Mouse (Mus musculus) forebrain, postnatal 0 days (tissue): ENCODE results near the gene Cfap36. TPM values are rescaled to one million over a fixed set of nuclear protein-coding genes. Genes with fewer than 3 reads are reported as not detected.

ENCODE experiments used
- ATAC-seq: fragments of 200-750 bp; cut with Nextera tagmentation; 2 replicates; pipeline ENCODE4 v1.8.0; 2017; ENCODE audit warnings: mild to moderate bottlenecking, moderate library complexity
- DNase-seq: peaks from one replicate; pipeline ENCODE4 v3.0.0-alpha.2; 2015
- H3K27ac ChIP-seq: fragments of 300-500 bp; sonication (generic); 2 replicates; pipeline ENCODE4 v1.5.1; 2014; ENCODE audit warnings: low read depth, mild to moderate bottlenecking, antibody characterized with exemption, low read length, moderate library complexity, mixed read lengths
- H3K27me3 ChIP-seq: fragments of 300-500 bp; sonication (generic); 2 replicates; pipeline ENCODE4 v1.6.1; 2014; ENCODE audit warnings: mild to moderate bottlenecking, low read length, mixed read lengths; ENCODE audit not compliant: insufficient read depth
- H3K36me3 ChIP-seq: fragments of 300-500 bp; sonication (generic); 2 replicates; pipeline ENCODE4 v1.6.1; 2014; ENCODE audit warnings: mild to moderate bottlenecking, moderate library complexity; ENCODE audit not compliant: insufficient read depth
- H3K4me1 ChIP-seq: fragments of 300-500 bp; sonication (generic); 2 replicates; pipeline ENCODE4 v1.6.1; 2014; ENCODE audit warnings: antibody characterized with exemption; ENCODE audit not compliant: insufficient read depth
- H3K4me2 ChIP-seq: fragments of 300-500 bp; sonication (generic); 2 replicates; pipeline ENCODE4 v1.6.1; 2014; ENCODE audit warnings: low read depth, mild to moderate bottlenecking, moderate library complexity
- H3K4me3 ChIP-seq: fragments of 300-500 bp; sonication (generic); 2 replicates; pipeline ENCODE4 v1.5.1; 2014; ENCODE audit warnings: low read depth, low read length, mixed read lengths
- H3K9ac ChIP-seq: fragments of 300-500 bp; sonication (generic); 2 replicates; pipeline ENCODE4 v1.6.1; 2014; ENCODE audit warnings: mild to moderate bottlenecking
- H3K9me3 ChIP-seq: fragments of 300-500 bp; sonication (generic); 2 replicates; pipeline ENCODE4 v1.6.1; 2016; ENCODE audit warnings: low read length
- CTCF ChIP-seq: sonication (generic); IDR thresholded peaks from 2 replicates; pipeline ENCODE4 v1.5.1; 2016; ENCODE audit warnings: antibody characterized with exemption, control low read depth, low read depth
- whole genome bisulfite sequencing: fragments of 180-500 bp; shearing (Covaris S2); extraction: QIAGEN DNeasy Blood & Tissue Kit; methylation state at CpG from one replicate; pipeline ENCODE4 v1.1.7; 2014; 5-methylcytosine and 5-hydroxymethylcytosine counted together
- polyA plus RNA-seq: library from polyadenylated mRNA; unstranded; fragments of >200 nt; fragmentation: Nextera tagmentation; extraction: Ambion mirVana; gene quantifications from 2 replicates; pipeline ENCODE4 v1.2.1, GENCODE M21; 2015
- total RNA-seq: library from RNA; depleted of rRNA; stranded (reverse); fragments of >200 nt; gene quantifications from 2 replicates; pipeline ENCODE4 v1.2.3, GENCODE M21; 2014

The Cfap36 gene
- total and polyA plus RNA-seq, 2 experiments from 2014 or later: 91.5 to 137 TPM

DNA sequence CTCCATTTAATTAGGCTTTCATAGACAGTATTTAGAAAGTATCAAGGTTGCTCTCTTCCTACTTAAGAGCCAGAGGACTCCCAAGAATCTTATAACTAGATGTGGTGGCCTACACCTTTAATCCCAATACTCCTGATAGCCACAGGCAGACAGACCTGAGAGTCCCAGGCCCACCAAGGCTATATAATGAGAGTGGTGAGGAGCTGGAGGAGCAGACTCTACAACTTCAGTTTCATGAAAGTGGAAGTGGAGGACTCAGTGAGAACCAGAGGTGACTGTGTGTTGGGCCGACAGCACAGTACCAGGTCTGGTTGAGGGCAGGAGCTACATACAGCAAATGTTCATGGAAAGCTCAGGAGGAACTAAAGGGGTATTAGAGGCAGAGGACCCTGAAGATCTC is 516 bp upstream of the Cfap36 start:
- H3K27ac ChIP-seq: peak overlapping the region; percentile 76; the same call in 1 of the 2 replicates
- peak overlapping the region; percentile 43; the same call in 1 of the 2 replicates for H3K9ac ChIP-seq
- peak overlapping the region; percentile 97 for H3K4me3 ChIP-seq
- no peaks in the 10 kb centered on the region for H3K27me3 ChIP-seq
- H3K4me2 ChIP-seq: peak overlapping the region; percentile 42
- H3K36me3 ChIP-seq: no peaks in the 10 kb centered on the region
- H3K9me3 ChIP-seq: no peaks in the 10 kb centered on the region
- 97% methylated on average over 1 of the region's 1 CpGs for WGBS
- peaks cover 11% of the 10 kb centered on the region for H3K4me1 ChIP-seq
- ATAC-seq: peak; percentile 1; the same call in 1 of the 2 replicates
- DNase-seq: no peak
- TF ChIP-seq CTCF: no peak

DNA sequence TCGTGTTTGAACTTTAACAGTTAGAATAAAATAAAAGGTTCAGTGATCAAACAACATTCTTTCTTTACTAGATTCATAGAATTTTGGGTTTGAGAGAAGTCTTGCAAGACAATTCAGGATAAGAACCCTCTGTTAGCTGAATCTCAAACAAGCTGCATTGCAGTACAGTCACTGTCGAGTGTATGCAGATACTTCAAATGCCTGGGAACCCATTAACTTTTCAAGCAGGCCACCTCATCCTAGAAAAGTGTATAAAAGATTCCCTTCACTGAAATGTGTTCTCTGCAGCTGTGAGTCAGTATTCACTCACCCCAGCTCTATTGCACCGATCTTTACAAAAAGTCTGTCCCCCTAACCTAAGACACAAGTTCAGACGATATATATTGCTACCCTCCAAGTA is 1.2 kb downstream of the Cfap36 start:
- 57% methylated on average over 4 of the region's 4 CpGs for WGBS

DNA sequence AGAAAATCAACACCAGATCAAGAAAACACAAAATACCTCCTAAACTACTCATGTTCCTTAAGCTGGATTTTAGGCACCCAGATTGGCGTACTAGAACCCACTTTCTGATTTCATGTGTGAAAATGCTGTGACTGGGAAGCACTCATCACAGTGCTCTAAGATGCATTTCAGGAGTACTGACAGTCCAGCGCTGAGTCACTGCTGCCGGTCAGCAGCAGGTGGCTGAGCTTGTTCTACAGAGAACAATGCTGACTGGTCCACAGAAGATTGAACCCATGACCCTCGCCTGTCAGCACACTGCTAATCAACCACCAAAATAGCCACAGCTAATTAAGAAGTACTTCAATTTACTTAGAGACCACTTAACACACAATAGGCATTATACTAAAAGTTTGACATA is 5.2 kb downstream of the Cfap36 start:
- Histone ChIP-seq H3K36me3 (peaks cover 14% of the 10 kb centered on the region), H3K9ac (no peak overlapping the region), H3K4me2 (no peak overlapping the region), H3K4me1 (peaks cover 11% of the 10 kb centered on the region), H3K4me3 (no peak overlapping the region), H3K27ac (no peak overlapping the region), H3K27me3 (no peaks in the 10 kb centered on the region), H3K9me3 (no peaks in the 10 kb centered on the region)
- 35% methylated on average over 4 of the region's 4 CpGs for WGBS
- ATAC-seq (no peak), DNase-seq (no peak)
- no peak for TF ChIP-seq CTCF

More for the DNA sequence above, 1.2 kb downstream of the Cfap36 start:
- Histone ChIP-seq H3K4me3 (peak overlapping the region; percentile 97), H3K4me1 (peaks cover 11% of the 10 kb centered on the region), H3K9me3 (no peaks in the 10 kb centered on the region), H3K27ac (no peak overlapping the region), H3K9ac (peak overlapping the region; percentile 79), H3K4me2 (peak overlapping the region; percentile 61), H3K27me3 (no peaks in the 10 kb centered on the region), H3K36me3 (peaks cover 14% of the 10 kb centered on the region)
- ATAC-seq (no peak), DNase-seq (no peak)
- TF ChIP-seq CTCF: no peak

DNA sequence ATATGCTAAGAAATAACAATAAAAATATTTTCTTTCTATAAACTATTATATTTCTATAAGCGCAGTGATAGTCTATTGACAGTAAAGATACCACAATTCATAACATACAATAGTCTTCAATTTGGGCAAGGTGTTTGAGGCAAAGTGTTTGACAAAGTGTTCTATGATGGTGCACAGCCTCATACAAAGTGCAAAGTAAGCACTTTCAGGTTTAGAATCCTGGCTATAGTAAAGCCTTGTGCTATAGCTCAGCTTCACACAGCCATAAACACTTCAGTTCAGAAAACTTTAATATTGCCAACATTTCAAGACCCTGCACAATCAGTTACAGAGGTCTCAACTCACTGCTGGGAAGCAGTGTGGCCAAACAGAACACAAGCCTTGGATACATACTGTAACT is 7.9 kb downstream of the Cfap36 start:
- ATAC-seq (no peak), DNase-seq (no peak)
- H3K36me3 ChIP-seq: peaks cover 14% of the 10 kb centered on the region
- no peak overlapping the region for H3K9ac ChIP-seq
- H3K4me3 ChIP-seq: no peak overlapping the region
- no peaks in the 10 kb centered on the region for H3K4me1 ChIP-seq
- WGBS: 97% methylated on average over 1 of the region's 1 CpGs
- H3K9me3 ChIP-seq: no peaks in the 10 kb centered on the region
- no peak overlapping the region for H3K27ac ChIP-seq
- H3K4me2 ChIP-seq: no peak overlapping the region
- TF ChIP-seq CTCF: no peak
- H3K27me3 ChIP-seq: no peaks in the 10 kb centered on the region

DNA sequence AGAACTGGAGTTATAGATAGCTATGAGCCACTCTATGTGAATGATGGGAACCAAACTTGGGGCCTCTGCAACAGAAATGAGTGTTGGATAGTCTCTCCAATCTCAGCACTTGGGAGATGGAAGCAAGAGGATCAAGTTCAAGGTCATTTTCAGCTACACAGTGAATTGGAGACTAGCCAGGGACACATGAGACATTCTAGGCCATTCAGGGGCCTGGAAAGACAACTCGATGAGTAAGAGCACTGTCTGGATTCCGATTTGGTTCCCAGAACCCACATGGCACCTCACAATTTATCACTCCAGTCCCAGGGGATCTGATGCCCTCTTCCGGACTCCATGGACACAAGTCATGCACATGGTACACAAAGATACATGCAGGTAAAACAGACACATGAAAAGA is 8.7 kb downstream of the Cfap36 start:
- H3K9me3 ChIP-seq: no peaks in the 10 kb centered on the region
- TF ChIP-seq CTCF: no peak
- no peak overlapping the region for H3K4me3 ChIP-seq
- peaks cover 14% of the 10 kb centered on the region for H3K36me3 ChIP-seq
- H3K9ac ChIP-seq: no peak overlapping the region
- no peak overlapping the region for H3K4me2 ChIP-seq
- ATAC-seq: no peak
- no peak for DNase-seq
- H3K27ac ChIP-seq: no peak overlapping the region
- no peaks in the 10 kb centered on the region for H3K4me1 ChIP-seq
- WGBS: 94% methylated on average over 3 of the region's 3 CpGs
- no peaks in the 10 kb centered on the region for H3K27me3 ChIP-seq

DNA sequence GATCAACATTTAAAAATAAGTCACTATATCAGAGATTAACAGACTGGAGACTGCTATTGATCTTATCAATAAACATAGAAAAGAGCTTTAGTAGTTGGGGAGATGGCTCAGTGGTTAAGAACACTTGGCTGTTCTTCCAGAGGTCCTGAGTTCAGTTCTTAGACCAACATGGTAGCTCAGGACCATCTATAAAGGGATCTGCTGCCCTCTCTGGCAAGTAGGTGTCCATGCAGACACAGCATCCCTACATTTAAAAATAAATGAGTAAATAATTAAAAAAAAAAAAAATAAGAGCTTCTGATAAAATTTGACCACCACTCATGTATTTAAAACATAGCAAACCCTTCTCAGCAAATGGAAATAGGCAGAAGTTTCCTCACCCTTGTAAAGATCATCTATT is 9.2 kb downstream of the Cfap36 start:
- Histone ChIP-seq H3K27me3 (no peaks in the 10 kb centered on the region), H3K4me1 (no peaks in the 10 kb centered on the region), H3K9me3 (no peaks in the 10 kb centered on the region), H3K4me3 (no peak overlapping the region), H3K36me3 (peaks cover 19% of the 10 kb centered on the region), H3K9ac (no peak overlapping the region), H3K27ac (no peak overlapping the region), H3K4me2 (no peak overlapping the region)
- no peak for ATAC-seq
- no peak for DNase-seq
- no peak for TF ChIP-seq CTCF

DNA sequence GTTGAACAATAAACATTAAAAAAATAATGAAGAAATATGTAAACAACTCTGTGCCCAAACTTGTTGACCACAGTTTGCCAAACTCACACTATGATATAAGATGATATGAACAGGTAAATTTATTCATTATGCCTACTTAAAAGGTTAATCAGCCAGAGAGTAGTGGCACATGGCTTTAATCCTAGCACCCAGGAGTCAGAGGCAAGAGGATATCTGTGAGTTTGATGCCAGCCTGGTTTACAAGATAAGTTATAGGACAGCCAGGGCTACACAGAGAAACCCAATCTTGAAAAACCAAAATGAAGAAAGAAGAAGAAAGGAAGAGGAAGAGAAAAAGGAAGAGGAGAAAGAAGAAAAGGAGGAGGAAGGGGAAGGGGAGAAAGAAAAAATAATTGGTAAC is 9.8 kb downstream of the Cfap36 start:
- no peaks in the 10 kb centered on the region for H3K27me3 ChIP-seq
- H3K9ac ChIP-seq: no peak overlapping the region
- peaks cover 15% of the 10 kb centered on the region for H3K36me3 ChIP-seq
- ATAC-seq (no peak), DNase-seq (no peak)
- H3K27ac ChIP-seq: no peak overlapping the region
- H3K4me3 ChIP-seq: no peak overlapping the region
- no peaks in the 10 kb centered on the region for H3K4me1 ChIP-seq
- H3K4me2 ChIP-seq: no peak overlapping the region
- TF ChIP-seq CTCF: no peak
- H3K9me3 ChIP-seq: no peaks in the 10 kb centered on the region

DNA sequence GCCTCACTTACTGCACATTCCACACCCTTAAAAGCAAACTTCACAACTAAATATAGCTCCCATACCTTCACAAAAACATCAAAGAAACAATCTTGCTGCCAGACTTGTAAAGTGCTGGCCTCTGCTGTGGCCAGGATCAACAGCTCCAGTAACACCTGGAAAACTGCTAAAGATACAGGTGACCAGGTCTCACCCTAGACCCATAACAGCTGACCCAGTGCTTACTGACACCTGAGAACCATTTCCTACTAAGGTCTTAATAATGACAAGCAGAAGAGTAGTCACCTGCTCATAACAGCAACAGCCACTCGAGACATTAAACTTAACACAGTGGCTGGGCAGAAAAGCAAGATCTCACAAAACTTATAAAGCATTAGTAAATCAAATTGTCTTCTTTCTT is 13.6 kb downstream of the Cfap36 start:
- Histone ChIP-seq H3K27me3 (no peaks in the 10 kb centered on the region), H3K9me3 (no peaks in the 10 kb centered on the region), H3K36me3 (peaks cover 21% of the 10 kb centered on the region), H3K4me1 (no peaks in the 10 kb centered on the region), H3K4me2 (no peak overlapping the region), H3K27ac (no peak overlapping the region), H3K9ac (no peak overlapping the region), H3K4me3 (no peak overlapping the region)
- no peak for ATAC-seq
- TF ChIP-seq CTCF: no peak
- no peak for DNase-seq
- 81% methylated on average over 1 of the region's 1 CpGs for WGBS
